Mouse (Mus musculus): ENCODE measurements around the gene Coq7.

DNA sequence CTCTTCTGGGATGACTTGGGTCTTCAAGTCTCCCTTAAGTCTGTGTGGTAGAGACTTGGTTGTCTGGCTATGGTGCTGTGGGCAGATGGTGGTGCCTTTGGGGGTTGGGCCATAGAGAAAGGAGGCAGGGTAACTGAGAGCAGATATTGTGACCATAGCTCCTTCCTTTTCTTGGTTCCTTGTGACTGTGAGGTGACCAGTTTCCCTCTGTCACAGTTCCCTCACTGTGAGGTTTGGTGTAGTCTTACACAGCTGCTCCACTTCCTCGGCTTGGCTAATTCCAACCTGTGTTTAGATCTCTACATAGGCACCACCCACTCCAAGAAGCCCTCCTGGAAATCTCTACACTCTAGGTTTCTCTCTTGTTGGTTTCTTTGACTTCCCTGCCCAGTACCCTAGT lies 49.2 kb downstream of the Coq7 start:
- no peak for TF ChIP-seq CTCF (IDR thresholded peaks at IDR 0.05; ENCODE audit: low read depth, low read length)
- TF ChIP-seq POLR2A (IDR thresholded peaks at IDR 0.05; ENCODE audit: insufficient read depth, low read length), result no peak
- TF ChIP-seq EP300 (IDR thresholded peaks at IDR 0.05; ENCODE audit: insufficient read depth, low read depth, low read length), result no peak
